Mouse (Mus musculus) liver, embryonic 14.5 days (tissue): ENCODE measurements around the gene Tns3.

Source experiments
- CTCF ChIP-seq: IDR thresholded peaks from 2 replicates; pipeline ENCODE4 v1.5.1; 2016; ENCODE audit warnings: antibody characterized with exemption, low read depth, control low read depth
- EP300 ChIP-seq: IDR thresholded peaks from 2 replicates; pipeline ENCODE4 v1.6.1; 2016; ENCODE audit warnings: antibody characterized with exemption, low read depth

- TF ChIP-seq EP300 (no peak), CTCF (no peak)
Measured at GRCm38 (mm10) chr11:8495036-8495435, 169.3 kb downstream of the Tns3 start.
